Mouse (Mus musculus) kidney, adult 10 weeks (tissue): ENCODE results near the gene Tlr4. TPM values are rescaled to one million over a fixed set of nuclear protein-coding genes. Genes with fewer than 3 reads are reported as not detected.

Experiments used
- polyA plus RNA-seq: library from polyadenylated mRNA; stranded (reverse); fragments of 350-450 nt; fragmentation: Illumina TruSeq; extraction: RNeasy Lipid Tissue Mini Kit (QIAGEN cat#74804); gene quantifications from one replicate; pipeline ENCODE4 v1.2.3, GENCODE M21; 2014; ENCODE audit warnings: low read depth, low replicate concordance

Gene Tlr4
- 17.5 TPM for polyA plus RNA-seq

GRCm38 (mm10) chr4:66827463-66828162, at the start of gene Tlr4:
Gene Tlr4, plus strand, starts transcription at chr4:66827584.

